Mouse (Mus musculus) thymus, postnatal 4 days (tissue): Measurements from ENCODE around the gene Pop4.
A peak's percentile ranks its signal among the peaks of the same experiment; 100 is the strongest.

Source experiments
- DNase-seq: peaks from one replicate; pipeline ENCODE4 v3.0.0; 2021

The Pop4 gene

GRCm38 (mm10) chr7:38219526-38219925 lies 51.7 kb downstream of the Pop4 start:
- no peak for DNase-seq

DNA sequence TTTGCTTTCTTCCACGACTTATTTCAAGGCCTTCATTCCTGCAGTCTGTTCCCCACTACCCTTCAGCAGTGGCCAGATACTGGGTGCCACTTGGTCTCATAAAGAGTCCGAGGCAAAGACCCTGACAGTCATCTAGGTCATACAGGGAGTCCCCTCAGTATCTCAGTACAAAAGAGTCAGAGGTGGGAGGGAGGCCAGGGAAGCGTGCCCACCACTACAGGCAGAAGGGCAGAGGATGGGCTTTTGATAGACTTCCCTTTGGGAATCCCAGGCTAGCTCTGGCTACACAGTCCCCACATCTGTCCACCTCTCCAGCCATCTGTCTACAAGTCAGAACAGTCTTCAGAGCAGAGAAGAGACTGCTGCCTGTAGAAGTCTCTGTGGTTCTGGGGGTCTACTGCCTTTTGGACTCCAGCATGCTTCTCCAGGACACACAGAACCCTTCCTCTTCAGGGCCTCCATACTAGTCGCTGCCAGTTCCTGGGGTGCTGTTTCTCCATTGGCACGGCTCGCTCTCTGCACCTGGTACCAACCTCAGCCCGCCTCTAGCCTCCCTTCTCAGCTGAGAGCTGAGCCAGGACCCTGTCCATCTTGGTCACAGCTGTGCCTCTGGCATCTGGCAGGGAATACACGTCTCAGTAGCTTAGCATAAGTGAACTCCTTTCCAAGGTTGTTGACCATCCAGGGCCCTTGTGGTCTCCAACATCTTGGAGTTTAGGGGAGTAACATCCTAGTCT lies 52.4 kb downstream of the Pop4 start:
- DNase-seq: no peak

DNA sequence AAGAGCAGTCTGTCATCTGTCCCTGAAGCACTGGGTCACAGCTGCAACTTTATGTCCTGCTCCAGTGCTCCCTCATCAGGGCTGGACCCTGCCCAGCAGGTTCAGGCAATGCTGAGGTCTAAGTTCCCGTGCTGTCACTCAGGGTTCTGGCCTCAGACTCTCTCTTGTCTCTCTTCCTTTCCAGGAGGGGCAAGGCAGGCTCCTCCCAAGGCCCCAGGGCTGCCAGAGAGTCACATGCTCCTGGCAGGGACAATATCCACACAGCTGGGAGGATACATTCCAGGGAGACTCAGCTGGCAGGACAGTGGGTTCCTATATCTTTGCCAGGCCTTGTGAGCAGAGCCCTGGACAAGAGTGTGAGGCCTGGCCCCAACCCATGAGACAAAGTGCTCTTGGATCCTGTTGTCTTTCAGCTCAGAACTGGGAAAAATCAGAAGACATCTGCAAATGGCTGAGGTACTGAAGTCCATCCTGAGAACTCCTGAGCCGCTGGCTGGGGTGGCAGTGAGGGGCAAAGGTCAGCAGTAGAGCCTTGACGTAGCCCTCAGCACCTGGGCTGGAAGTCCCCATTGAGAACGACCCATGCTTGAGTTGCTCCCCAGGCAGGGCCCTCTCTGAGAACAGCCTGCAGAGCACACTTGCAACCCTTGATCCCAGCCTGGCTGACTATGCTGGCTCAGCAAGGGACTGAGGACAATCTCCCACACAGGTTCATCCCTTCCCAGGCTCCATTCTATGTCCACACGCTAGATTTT lies 53.6 kb downstream of the Pop4 start:
- no peak for DNase-seq

GRCm38 (mm10) chr7:38215697-38216096 lies 55.5 kb downstream of the Pop4 start:
- peak; percentile 32 for DNase-seq

DNA sequence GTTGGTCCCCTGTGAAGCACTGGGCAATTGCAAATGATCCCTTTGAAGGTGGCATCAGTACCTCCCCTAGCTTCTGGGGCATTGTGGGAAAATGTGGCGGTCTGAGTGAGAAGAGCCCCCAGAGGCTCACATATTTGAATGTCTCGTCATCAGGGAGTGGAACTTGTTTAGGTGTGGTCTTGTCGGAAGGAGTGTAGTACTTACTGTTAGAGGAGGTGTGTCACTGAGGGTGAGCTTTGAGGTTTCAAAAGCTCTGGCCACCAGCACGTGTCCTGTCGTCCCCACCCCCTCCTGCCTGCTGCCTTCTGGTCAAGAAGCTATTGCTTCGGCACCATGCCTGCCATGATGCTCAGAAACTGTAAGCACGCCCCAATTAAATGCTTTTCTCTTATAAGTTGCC lies 55.9 kb downstream of the Pop4 start:
- no peak for DNase-seq

DNA sequence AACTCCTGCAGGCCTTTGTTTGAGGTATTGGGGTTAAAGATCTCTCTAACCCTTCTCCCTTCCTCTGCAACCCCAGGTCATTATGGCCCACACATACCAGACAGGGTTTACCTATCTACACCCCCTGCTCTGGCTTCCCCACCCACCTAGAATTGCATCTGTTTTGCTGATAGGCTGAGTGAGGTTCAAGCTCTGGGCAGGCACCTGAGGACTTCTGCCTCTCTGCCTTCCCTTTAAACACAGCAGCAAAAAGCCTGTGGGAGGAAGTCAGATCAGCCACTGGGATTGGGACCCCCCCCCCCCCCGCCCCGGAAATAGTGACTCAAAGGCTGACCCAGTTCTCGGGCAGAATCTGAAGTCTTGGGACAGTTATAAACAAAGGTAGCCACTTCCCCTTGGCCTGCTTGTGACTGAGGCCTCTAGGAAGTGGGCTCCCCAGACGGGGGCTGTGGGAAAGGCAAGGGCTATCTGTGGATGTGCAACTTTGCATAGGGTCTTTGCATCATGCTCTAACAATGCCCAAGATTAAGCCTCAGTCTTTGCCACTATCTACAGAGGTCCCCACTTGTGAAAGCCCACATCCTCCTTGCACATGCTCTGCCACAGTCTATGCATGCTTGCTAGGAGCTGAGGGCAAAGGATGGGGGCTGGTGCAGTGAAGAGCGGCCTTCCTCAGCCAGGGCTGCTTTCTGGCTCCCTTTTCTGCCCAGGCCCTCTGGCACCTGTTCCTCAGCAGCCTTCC lies 56.6 kb downstream of the Pop4 start:
- peak; percentile 69 for DNase-seq

GRCm38 (mm10) chr7:38212651-38213062 lies 58.6 kb downstream of the Pop4 start:
- no peak for DNase-seq
